Mouse (Mus musculus) yolk sac, embryonic 10.5 days (tissue): ENCODE results near the gene Dohh.

Experiments used
- DNase-seq: peaks from one replicate; pipeline ENCODE4 v3.0.0-alpha.2; 2017; ENCODE audit warnings: low spot score

The Dohh gene

DNA sequence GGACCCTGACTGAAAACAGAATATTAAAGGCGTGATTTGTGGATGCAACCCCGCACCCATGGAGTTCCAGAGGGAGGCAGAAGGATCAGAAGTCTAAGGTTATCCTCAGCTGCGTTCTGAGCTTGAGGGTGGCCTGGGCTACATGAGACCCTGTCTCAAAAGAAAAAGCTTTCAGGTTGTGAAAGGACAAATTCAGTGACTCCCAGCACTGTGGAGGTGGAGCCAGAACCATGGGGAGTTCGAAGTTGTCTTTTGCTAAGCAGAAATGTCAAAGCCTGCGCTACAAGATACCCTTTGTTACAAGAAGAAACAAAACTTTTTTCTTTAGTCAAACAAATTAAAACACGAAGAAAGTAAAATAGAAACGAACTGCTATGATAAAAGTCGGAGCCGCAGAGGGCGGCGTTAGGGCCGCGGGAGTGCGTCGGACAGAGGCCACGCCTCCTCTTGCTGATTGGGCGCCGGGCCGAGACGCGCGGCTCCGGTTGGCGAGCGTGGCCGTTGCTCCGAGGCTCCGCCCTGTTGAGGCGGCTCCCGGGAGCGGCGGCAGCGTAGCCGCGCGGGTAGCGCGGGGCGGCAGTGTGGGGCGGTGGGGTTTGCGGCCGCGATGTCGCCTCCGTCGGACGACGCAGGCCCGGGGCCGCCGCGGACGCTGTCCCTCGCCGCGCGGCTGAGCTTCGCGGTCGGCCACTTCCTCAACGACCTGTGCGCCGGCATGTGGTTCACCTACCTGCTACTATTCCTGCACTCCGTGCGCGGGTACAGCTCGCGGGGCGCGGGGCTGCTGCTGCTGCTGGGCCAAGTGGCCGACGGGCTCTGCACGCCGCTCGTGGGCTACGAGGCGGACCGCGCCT is 27.0 kb upstream of the Dohh start, which contains the start of gene Mfsd12:
Mfsd12 (plus strand) TSS at position 501 of the 854 bp plus-strand sequence.
- peak; percentile 87 for DNase-seq

DNA sequence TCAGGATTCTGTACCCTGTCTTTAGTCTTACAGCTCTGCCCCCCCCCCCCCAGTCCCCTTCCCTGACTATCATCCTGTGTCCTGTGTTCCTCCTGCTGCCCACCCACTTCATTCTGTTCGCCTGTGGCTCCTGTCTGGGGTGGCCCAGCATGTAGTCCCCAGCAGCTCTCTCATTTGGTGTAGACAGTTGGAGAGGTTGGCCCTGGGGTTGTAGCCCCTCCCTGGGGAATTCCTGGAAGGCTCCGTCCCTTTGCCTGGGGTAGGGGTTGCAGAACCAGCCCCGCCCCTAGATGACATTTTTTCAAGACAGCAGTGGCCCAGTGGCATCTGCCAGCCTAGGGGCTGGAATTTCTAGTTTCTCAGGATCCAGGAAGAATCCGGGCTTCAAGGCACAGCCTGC is 26.0 kb upstream of the Dohh start:
- DNase-seq = peak; percentile 86

DNA sequence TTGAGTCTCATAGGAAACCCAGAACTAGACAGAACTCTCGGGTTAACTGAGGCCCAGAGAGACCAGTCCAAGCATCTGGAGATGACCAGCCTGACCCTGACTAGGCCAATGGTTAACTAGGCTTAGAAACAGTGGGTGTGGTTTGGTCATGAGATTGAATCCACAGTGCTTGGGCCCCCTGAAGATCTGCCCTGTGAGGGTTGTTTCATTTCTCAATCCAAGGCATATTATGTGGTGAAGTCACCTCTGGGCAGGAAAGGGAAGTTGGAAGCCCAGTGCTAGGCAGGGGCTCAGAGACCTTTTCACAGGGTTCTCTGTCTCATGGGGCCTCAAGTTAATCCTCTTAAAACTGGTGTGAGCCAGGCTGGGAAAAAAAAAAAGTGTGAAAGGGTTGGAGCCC is 25.4 kb upstream of the Dohh start:
- peak; percentile 82 for DNase-seq

DNA sequence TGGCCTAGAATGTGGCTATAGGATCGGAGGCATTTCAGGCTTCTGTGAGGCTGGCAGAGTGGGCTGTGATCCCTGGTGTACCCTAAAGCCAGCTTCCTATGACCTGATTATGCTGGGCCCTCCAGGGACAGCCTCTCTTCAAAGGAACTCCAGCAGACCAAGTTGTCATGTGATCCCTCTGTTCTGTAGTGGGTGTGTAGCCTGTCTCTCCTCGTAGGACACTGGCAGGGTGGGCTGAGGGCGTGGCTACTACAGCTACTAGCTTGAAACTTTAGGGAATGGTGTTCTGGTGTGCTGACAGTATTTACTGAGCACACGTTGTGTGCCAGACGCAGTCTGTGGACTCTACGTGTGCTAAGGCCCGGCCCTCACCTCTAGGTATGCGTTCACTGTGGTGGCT is 23.5 kb upstream of the Dohh start:
- DNase-seq = no peak

DNA sequence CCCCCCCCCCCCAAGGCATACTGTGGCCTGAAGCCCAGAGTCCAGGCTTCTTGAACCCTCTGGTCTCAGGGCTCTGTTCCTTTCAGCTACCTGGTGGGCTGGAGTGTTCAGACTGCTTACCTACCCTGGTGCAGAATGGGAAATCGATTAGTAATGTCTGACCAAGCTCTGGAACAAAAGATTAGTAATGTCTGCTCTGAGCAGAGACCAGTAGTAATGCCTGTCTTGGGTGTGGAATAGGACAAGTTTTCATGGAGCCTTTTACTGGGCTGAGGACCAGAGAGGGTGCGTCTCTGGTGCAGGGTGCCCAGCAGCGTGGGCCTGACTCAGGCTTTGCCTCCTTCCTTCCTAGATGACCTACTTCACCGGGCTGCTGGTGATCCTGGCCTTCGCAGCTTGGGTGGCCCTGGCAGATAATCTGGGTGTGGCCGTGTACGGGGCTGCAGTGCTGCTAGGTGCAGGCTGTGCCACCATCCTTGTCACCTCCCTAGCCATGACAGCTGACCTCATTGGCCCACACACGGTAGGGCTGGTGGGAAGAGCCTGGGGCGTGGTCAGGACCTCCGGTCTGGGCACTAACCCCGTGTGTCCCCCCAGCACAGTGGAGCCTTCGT is 21.8 kb upstream of the Dohh start:
- DNase-seq = no peak

DNA sequence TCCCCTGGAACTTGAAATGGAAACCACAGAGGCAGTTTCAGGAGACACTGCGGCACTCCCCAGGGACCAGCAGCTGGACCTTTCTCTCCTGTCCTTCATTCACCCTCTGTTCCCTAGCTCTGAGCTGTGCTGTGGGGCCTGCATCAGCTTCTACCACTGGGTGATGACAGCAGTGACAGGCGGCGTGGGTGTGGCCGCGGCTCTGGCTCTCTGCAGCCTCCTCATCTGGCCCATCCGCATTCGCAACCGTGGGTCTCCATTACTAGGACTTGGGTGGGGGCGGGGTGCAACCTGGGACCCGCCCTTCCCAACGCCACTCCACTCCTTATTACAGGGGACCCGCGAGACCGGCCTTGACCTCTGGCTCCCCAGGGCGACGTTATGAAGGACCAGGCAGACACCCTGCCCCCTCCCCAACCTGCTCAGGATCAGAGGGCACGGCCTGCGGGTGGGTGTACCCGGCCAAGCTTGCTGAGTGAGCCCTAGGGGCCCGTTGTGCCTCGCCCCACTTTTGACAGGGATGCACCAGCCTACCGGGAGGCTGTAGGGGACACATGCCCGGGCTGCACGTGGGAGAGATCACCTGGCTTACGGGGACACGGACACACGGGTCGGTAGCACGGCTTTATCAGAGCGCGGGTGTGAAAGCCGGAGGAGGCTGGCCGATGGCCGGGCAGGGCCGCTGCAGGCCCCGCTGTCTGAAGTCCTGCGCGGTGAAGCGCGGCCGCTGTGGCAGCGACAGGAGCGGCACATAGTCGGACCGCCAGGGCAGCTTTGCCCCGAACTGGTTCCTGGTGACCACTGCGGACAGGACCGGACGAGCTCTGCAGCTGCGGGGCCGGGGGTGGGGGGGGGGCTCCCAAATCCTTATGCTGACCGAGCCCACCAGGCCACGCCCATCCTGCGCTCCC is 20.5 kb upstream of the Dohh start:
- DNase-seq = no peak

DNA sequence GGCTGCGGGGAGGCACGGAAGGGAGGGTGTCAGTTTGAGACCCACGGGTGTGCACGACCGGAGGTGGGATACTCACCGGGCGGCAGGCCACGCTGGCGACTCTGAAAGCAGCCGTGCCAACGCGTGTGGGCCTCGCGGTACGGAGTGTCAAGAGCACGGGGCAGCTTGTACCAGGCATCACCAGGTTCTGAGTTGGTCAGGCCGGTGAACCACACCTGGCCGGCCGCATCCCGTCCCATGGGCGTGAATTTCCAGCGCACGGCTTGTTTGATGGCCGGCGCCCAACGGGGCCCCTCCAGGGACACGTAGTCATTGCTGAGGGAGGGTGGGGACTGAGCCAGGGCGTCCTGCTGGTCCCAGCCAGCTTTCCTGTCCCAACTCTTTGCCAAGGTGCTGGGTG is 19.6 kb upstream of the Dohh start:
- no peak for DNase-seq

DNA sequence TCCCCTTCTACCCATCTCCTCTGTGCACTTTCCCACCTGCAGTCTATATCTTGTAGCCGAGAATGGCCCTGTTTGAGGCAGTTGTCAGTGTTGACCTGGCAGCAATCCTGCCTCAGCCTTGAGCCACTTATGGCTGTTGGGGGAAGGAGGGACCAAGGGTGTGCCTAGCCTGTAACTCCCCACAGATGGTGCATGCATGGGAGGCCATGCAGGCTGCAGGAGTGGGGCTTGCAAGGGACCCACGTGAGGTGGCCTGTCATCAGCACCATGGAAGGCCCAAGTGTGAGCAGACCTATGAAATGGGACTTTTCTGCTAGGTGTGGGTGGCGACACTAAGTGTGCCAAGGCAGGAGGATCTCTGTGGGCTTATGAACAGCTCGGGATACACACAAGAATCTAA is 19.2 kb upstream of the Dohh start:
- DNase-seq = no peak

DNA sequence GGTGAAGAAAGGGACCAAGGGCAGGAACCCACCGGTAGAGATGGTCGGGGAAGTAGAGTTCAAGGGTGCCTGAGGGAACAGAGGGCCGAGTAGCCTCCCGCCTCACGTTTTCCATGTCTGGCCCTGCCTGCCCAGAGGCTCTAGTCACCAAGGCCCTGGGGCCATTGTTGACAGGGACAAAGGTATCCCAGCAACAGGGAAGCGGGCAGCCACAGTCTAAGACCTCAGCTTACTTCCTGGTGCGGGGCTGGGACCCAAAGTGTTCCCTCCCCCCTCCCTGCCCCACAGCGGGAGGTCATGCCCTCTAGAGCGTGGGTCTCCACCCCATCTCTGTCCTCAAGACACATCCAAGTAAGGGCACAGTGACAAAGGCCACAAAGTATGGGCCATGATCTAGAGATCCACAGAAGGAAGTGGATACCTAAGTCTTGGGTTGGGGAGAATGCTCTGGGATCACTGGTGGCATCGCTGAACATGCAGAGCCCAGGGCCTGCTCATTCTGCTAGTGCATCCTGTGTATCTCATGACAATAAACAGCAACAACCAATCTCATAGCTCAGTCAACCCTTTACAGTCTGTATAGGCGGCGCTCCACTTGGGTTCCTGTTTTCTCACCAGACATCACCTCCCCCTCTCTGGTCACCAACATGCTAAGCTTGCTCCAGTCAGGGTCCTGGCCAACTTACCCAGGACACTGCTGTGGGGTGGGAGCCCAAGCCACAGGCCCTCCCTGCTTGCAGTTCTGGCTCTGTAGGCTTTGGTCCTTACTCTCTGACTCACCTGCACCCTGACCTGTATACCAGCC is 18.4 kb upstream of the Dohh start, which contains the start of gene 4930404N11Rik:
4930404N11Rik (minus strand) TSS at position 145 of the 805 bp plus-strand sequence.
- peak; percentile 81 for DNase-seq

DNA sequence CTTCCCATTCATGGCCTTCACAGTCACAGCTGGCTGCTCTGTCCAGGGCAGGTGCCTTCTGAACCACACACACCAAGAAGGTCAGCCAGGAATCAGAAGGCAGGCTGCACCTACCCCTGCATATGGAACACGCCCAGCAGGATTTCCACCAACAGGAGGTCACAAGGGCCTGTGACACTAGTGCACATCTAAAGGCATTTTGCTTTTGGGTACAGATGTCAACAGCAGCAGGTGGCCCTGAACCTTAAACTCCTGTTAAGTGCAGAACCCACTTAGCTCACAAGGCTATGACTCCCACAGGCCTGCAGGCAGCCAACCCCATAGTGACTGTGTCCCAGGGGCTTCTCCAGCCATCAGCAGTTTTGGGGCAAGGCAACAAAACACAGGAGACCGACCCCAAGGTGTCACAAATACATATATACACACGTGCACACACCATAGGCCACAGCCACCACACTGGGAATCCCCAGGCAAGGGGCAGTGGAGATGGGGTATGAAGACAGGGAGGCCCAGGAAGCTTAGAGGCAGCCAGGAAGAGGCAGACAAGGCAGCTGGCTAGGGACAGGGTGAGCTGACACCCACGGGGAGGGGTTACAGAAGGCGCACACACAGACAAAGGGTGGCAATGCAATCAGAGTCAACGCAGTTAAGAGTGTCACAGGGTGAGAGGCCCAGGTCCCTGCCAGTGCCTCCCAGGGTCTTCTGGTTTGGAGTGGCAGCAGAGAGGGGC is 17.6 kb upstream of the Dohh start:
- DNase-seq = peak; percentile 78

DNA sequence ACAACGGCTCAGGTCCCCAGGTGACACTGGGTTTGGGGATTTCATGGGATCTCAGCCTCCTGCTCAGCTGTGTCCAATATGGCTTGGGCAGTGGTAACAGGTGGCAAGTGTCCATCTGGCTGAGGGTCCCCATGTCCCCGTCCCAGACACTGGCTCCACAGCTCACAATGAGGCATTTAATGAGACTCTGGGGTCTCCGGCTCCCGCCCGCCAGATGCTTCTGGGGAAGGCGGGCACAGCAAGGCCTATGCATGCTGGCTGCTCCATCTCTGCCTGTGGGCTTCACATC is 17.1 kb upstream of the Dohh start:
- no peak for DNase-seq

DNA sequence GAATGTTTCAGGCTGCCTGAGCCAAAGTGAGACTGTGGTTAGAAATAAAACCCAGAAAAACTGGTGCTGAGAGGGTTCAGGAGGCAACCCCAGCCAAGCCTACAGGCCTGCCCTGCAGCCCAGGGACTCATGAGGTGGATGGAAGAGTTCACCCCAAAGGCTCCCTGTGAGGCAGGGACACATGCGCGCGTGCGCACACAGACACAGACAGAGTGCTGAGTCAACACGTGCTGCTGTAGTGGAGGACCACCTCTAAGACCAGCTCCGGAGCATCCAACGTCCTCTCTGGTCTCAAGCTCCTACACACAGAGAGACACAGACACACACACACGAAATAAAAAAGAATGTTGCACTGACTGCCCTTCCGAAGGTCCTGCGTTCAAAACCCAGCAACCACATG is 8.9 kb upstream of the Dohh start:
- no peak for DNase-seq

DNA sequence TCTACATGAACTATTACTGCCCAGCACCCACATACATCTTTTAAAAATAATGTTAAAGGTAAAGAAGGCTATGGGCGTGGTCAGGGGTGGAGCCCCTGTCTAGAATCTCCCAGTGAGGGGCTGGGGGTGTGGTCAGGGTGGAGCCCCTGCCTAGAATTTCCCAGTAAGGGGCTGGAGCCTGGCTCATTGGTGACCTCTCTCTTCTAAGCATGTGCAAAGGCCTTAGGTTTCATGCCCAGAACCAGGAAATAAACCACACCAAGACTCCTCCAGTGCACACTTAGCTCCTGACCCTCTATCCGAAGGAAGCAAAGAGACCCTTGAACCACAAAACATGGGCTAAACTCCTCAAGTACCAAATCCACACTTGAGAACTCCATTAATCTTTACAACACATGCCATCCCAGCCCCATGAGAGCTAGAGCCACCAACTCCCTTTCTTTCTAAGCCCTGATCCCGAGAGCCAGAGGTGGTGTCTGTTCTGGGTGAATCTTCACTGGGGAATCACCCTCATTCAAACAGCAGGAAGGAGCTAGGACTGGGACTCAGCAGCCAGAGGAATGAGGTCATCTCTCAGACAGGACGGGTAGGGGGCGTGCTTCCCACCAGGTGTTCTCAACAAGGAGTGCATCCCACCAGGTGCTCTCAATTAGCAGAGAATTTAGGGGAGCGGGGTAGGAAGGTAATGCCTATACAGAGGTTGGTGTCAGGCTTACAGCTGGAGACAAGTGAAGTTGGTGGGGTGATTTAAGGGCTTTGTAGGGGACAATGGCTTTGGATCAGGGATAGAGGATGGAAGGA is 7.5 kb upstream of the Dohh start:
- DNase-seq = no peak

DNA sequence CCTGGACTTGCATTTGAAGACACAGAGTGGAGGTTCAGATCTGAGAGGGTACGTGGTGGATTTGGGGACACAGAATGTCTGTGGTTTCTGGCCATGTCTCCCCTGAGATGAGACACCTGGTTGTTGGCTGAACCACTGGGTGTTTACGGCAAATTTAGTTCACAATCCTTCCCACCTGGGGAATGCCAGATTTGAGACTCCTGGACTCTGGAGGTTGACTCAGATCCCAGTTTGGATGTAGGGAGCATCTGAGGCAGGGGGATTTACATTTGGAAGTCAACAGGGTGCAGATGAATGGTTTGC is 6.9 kb upstream of the Dohh start:
- DNase-seq = no peak

DNA sequence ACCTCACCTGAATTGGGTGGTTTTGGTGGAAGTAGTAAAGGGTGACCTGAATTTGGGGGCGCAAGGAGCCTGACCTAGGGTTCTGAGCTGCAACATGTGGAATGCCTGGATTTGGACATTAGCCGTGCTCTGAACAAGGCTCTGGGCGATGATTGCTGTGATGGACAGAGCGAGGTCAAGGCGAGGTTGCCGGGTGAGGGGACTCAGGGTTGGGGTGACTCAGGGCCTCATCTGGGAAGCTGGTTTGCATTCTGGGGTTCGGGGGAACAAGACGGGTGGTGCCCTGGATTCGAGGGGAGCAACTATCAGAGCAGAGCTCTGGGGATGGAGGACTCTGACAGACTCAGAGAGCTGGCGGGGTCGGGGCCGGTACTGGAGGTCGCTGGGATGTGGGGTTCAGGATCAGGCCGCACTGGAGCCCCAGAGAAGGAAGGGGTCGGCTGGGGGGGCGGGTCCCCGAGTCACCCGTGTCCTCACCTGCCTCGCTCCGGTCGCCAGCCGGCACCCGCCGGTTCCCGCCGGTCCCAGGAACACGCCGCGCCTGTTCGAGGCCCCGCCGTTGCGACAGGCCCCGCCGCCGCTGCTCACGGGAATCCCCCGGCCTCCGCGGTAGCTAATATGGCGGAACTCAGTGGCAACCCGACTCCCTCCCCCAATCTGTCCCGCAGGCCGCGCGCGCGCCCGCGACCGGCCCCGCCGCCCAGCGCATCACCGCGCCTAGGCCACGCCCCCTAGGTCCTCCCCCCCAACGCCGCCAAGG is 6.3 kb upstream of the Dohh start, which contains the start of gene Fzr1:
Fzr1 (minus strand) TSS at position 724 of the 760 bp plus-strand sequence.
- no peak for DNase-seq

DNA sequence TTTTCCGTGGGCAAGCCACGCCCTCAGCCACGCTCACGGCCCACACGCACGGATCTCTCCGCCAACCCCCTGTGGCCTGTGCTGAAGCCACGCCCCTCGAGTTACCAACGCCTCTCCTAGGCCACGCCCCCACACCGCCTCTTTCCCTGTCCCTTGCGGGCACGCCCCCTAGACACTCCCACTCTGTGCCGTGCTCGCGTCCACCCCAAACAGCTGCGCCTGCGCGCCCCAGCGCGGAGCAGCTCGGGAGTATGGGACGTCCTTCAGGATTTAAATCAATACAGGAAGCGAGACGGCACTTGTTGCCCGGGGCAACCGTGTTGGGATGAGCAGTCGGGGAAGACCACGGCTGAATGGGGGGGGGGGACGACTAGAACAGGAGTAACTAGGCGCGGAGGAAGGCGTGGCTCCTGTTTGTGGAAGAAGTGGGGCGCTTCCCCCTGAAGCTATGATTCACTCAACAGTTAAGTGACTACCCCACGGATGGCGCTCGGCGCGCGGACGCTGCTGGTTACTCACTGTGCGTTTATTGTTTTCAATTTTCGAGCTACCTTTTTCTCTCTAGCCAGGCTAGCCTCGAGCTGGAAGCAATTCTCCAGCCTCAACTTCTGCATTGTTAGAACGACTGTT is 5.6 kb upstream of the Dohh start:
- peak; percentile 100 for DNase-seq

DNA sequence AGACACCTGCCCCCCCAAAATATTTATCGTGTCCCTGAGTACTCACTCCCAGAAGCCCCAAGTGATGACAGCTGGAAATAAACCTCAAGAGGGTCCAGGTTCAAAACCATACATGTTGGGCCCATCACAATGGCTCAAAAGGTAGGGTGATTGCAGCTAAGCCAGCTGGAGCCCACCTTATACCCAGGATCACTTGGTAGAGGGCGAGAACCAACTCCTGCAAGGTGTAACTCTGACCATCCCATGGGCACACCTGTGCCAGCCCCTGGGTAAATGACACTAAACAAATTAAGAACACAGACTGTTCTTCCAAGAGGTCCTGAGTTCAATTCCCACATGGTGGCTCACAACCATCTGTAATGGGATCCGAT is 5.1 kb upstream of the Dohh start:
- no peak for DNase-seq

DNA sequence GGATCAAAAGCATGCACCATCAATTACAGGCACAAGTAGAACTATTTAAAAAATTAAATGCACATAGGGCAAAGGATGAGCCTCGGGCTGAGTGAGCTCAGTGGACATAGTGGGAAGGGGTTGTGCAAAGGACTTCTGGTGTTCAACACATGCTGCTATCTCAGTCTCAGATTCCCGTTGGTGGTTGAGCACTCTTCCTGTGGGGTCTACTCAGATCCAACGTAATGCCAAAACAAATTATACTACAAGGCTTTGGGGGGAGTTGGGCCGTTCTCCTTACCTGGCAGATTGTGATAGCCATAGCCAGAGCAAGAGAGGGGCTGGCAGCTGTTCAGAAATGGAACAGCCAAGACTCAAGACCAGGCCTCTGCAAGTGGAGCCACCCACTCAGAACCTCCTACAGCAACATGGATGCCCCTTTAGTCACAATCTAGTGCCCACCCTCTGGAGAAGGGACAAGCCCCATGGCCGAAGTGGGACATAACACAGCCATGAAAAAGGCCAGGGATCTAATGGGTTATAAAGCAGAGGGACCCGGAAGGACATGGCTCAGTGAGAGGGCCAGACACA is 4.3 kb upstream of the Dohh start:
- DNase-seq = no peak

DNA sequence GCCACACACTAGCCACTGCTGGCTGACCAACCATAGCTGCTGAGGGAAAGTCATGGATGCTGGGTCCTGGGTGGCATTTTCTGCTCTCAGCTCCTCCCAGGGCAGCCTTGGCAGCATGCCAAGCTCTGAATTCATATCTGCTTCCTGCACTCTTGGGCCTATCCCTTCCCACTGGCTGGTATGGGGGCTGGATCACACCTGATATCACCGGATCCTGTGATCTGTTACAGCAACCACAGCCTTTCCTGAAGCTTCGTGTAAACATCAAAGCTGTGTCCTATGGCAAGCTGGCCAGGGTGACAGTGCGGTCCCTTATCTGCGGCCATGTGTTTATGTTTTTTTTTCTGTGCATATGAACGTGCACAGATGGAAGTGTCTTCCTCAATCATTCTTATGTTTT is 2.2 kb upstream of the Dohh start:
- DNase-seq = no peak
